Mouse (Mus musculus): ENCODE measurements around the gene Erbb4. TPM values are rescaled to one million over a fixed set of nuclear protein-coding genes. Genes with fewer than 3 reads are reported as not detected.

Erbb4 gene
- polyA plus RNA-seq, 1 experiment from 2014 or later = 1.3 TPM

DNA sequence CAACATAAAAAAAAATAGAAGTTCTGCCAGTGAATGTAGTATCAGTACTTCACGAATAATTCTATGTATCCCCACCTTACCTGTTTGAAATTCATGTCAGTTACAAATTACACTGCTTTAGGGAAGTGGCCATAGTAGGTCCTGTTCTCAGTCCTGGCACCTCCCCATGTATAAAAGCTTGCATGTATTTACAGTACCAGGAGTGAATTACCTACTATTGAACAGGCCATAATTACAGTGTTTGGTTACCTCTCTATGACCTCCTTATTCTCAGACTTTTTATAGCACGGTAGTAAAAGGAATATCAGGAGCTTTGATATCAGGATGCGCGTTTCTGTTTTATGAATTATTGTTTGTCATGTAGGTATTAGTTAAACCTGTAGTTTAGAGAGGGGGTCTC, 564.9 kb downstream of the Erbb4 start:
- Histone ChIP-seq H3K4me3 (ENCODE audit: low read depth, low read length) (no peak overlapping the region), H3K4me2 (ENCODE audit: low read depth, low read length) (no peak overlapping the region), H3K27me3 (ENCODE audit: control insufficient read depth, insufficient read depth, low read length) (no peaks in the 10 kb centered on the region), H3K36me3 (replicated peaks; ENCODE audit: control insufficient read depth, insufficient read depth, low read depth, low read length) (no peaks in the 10 kb centered on the region), H3K9me3 (replicated peaks; ENCODE audit: control insufficient read depth, low read length) (no peaks in the 10 kb centered on the region), H3K4me1 (ENCODE audit: control insufficient read depth, insufficient read depth, low read length) (no peaks in the 10 kb centered on the region), H3K27ac (replicated peaks; ENCODE audit: low read depth, low read length) (no peak overlapping the region), H3K9ac (replicated peaks; ENCODE audit: low read length) (no peak overlapping the region)
- no peak for ATAC-seq (replicated peaks; ENCODE audit: insufficient number of reproducible peaks, low FRiP score, low TSS enrichment, low read depth)
- DNase-seq (ENCODE audit: low spot score) = no peak
- 88% methylated on average over 4 of the region's 4 CpGs for WGBS

- H3K27me3 ChIP-seq (ENCODE audit: control insufficient read depth, insufficient read depth, low read length) = no peaks in the 10 kb centered on the region
- WGBS = 57% methylated on average over 2 of the region's 2 CpGs
- no peak overlapping the region for H3K4me3 ChIP-seq (ENCODE audit: low read depth, low read length)
- H3K36me3 ChIP-seq (replicated peaks; ENCODE audit: control insufficient read depth, insufficient read depth, low read depth, low read length) = no peaks in the 10 kb centered on the region
- H3K9me3 ChIP-seq (replicated peaks; ENCODE audit: control insufficient read depth, low read length) = no peaks in the 10 kb centered on the region
- H3K27ac ChIP-seq (replicated peaks; ENCODE audit: low read depth, low read length) = no peak overlapping the region
- no peak overlapping the region for H3K9ac ChIP-seq (replicated peaks; ENCODE audit: low read length)
- no peak overlapping the region for H3K4me2 ChIP-seq (ENCODE audit: low read depth, low read length)
- no peaks in the 10 kb centered on the region for H3K4me1 ChIP-seq (ENCODE audit: control insufficient read depth, insufficient read depth, low read length)
- DNase-seq (ENCODE audit: low spot score) = no peak
- no peak for ATAC-seq (replicated peaks; ENCODE audit: insufficient number of reproducible peaks, low FRiP score, low TSS enrichment, low read depth)
These were observed 590.0 kb downstream of the Erbb4 start for GRCm38 (mm10) chr1:68517820-68518219.

- H3K27ac ChIP-seq (replicated peaks; ENCODE audit: low read depth, low read length) = no peak overlapping the region
- ATAC-seq (replicated peaks; ENCODE audit: insufficient number of reproducible peaks, low FRiP score, low TSS enrichment, low read depth) (no peak), DNase-seq (ENCODE audit: low spot score) (no peak)
- no peak overlapping the region for H3K4me3 ChIP-seq (ENCODE audit: low read depth, low read length)
- no peaks in the 10 kb centered on the region for H3K9me3 ChIP-seq (replicated peaks; ENCODE audit: control insufficient read depth, low read length)
- H3K4me2 ChIP-seq (ENCODE audit: low read depth, low read length) = no peak overlapping the region
- no peaks in the 10 kb centered on the region for H3K4me1 ChIP-seq (ENCODE audit: control insufficient read depth, insufficient read depth, low read length)
- 92% methylated on average over 1 of the region's 1 CpGs for WGBS
- no peaks in the 10 kb centered on the region for H3K27me3 ChIP-seq (ENCODE audit: control insufficient read depth, insufficient read depth, low read length)
- no peaks in the 10 kb centered on the region for H3K36me3 ChIP-seq (replicated peaks; ENCODE audit: control insufficient read depth, insufficient read depth, low read depth, low read length)
- H3K9ac ChIP-seq (replicated peaks; ENCODE audit: low read length) = no peak overlapping the region
These were observed 604.0 kb downstream of the Erbb4 start for GRCm38 (mm10) chr1:68503873-68504272.

DNA sequence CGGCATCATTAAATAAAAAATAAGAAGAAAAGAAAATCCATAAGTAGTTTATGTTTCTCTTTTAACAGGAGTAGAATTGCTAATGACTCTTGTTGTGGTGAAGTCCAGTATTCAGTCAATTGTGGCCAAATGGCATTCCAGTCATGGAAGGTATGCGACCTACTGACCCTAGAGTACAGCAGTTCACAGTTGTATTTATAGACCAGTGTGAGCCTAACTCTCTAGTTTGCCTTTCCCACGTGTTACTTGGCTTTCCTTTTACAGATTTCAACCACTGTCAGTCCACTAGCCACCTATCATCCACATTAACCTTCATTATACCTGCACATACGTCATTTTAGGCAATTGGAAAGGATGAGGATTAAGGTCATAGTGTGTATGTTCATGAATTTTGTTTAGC, 606.3 kb downstream of the Erbb4 start:
- 24% methylated on average over 4 of the region's 4 CpGs for WGBS
- DNase-seq (ENCODE audit: low spot score) (peak; percentile 10), ATAC-seq (replicated peaks; ENCODE audit: insufficient number of reproducible peaks, low FRiP score, low TSS enrichment, low read depth) (no peak)
- H3K27me3 ChIP-seq (ENCODE audit: control insufficient read depth, insufficient read depth, low read length) = no peaks in the 10 kb centered on the region
- no peak overlapping the region for H3K4me3 ChIP-seq (ENCODE audit: low read depth, low read length)
- H3K9ac ChIP-seq (replicated peaks; ENCODE audit: low read length) = no peak overlapping the region
- H3K9me3 ChIP-seq (replicated peaks; ENCODE audit: control insufficient read depth, low read length) = no peaks in the 10 kb centered on the region
- H3K4me1 ChIP-seq (ENCODE audit: control insufficient read depth, insufficient read depth, low read length) = no peaks in the 10 kb centered on the region
- no peaks in the 10 kb centered on the region for H3K36me3 ChIP-seq (replicated peaks; ENCODE audit: control insufficient read depth, insufficient read depth, low read depth, low read length)
- no peak overlapping the region for H3K4me2 ChIP-seq (ENCODE audit: low read depth, low read length)
- H3K27ac ChIP-seq (replicated peaks; ENCODE audit: low read depth, low read length) = no peak overlapping the region

- ATAC-seq (replicated peaks; ENCODE audit: insufficient number of reproducible peaks, low FRiP score, low TSS enrichment, low read depth) (no peak), DNase-seq (ENCODE audit: low spot score) (no peak)
- Histone ChIP-seq H3K36me3 (replicated peaks; ENCODE audit: control insufficient read depth, insufficient read depth, low read depth, low read length) (no peaks in the 10 kb centered on the region), H3K9me3 (replicated peaks; ENCODE audit: control insufficient read depth, low read length) (no peaks in the 10 kb centered on the region), H3K27ac (replicated peaks; ENCODE audit: low read depth, low read length) (no peak overlapping the region), H3K9ac (replicated peaks; ENCODE audit: low read length) (no peak overlapping the region), H3K27me3 (ENCODE audit: control insufficient read depth, insufficient read depth, low read length) (no peaks in the 10 kb centered on the region), H3K4me2 (ENCODE audit: low read depth, low read length) (no peak overlapping the region), H3K4me3 (ENCODE audit: low read depth, low read length) (no peak overlapping the region), H3K4me1 (ENCODE audit: control insufficient read depth, insufficient read depth, low read length) (no peaks in the 10 kb centered on the region)
These were observed 641.4 kb downstream of the Erbb4 start for GRCm38 (mm10) chr1:68466390-68466960.

GRCm38 (mm10) chr1:68451274-68451673, 656.6 kb downstream of the Erbb4 start:
- H3K9ac ChIP-seq (replicated peaks; ENCODE audit: low read length) = no peak overlapping the region

DNA sequence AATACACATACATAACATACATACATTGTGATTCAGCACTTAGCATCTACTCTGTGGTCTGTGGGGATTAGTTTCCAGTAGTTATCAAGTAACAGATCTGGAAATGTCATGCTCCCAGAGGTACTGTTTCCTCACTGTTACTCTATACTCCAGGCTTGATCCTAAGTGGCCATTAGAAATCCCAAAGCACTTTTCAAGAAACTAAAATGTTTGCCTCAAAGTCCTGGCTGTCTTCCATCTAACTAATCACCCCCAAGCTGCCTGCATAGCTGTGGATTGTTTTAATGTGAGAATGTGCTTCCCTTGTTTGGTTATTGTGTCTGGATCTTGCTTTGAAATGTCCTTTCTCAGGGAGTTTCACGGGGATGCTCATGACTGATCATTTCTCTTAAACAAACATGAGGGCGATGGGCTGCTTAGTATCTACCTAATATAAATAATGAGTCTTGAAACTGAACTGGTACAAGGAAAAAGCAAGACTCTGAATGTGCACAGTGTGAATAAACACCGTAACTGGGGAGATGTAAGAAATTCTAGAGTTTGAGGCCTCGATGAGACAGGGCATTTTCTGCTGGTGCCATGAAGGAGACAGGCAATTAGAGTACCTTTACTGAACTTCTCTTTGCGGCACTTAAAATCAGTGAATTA, 683.4 kb downstream of the Erbb4 start:
- no peak overlapping the region for H3K4me2 ChIP-seq (ENCODE audit: low read depth, low read length)
- WGBS = 66% methylated on average over 5 of the region's 5 CpGs
- no peaks in the 10 kb centered on the region for H3K4me1 ChIP-seq (ENCODE audit: control insufficient read depth, insufficient read depth, low read length)
- H3K27me3 ChIP-seq (ENCODE audit: control insufficient read depth, insufficient read depth, low read length) = no peaks in the 10 kb centered on the region
- ATAC-seq (replicated peaks; ENCODE audit: insufficient number of reproducible peaks, low FRiP score, low TSS enrichment, low read depth) = no peak; the same call in 1 of the 2 replicates
- peak; percentile 7 for DNase-seq (ENCODE audit: low spot score)
- H3K27ac ChIP-seq (replicated peaks; ENCODE audit: low read depth, low read length) = no peak overlapping the region
- H3K4me3 ChIP-seq (ENCODE audit: low read depth, low read length) = no peak overlapping the region
- H3K9ac ChIP-seq (replicated peaks; ENCODE audit: low read length) = no peak overlapping the region
- H3K9me3 ChIP-seq (replicated peaks; ENCODE audit: control insufficient read depth, low read length) = no peaks in the 10 kb centered on the region
- no peaks in the 10 kb centered on the region for H3K36me3 ChIP-seq (replicated peaks; ENCODE audit: control insufficient read depth, insufficient read depth, low read depth, low read length)

More at GRCm38 (mm10) chr1:68451274-68451673, 656.6 kb downstream of the Erbb4 start:
- WGBS = 86% methylated on average over 1 of the region's 1 CpGs
- no peaks in the 10 kb centered on the region for H3K9me3 ChIP-seq (replicated peaks; ENCODE audit: control insufficient read depth, low read length)
- H3K27me3 ChIP-seq (ENCODE audit: control insufficient read depth, insufficient read depth, low read length) = no peaks in the 10 kb centered on the region
- no peak overlapping the region for H3K4me2 ChIP-seq (ENCODE audit: low read depth, low read length)
- no peak overlapping the region for H3K27ac ChIP-seq (replicated peaks; ENCODE audit: low read depth, low read length)
- H3K36me3 ChIP-seq (replicated peaks; ENCODE audit: control insufficient read depth, insufficient read depth, low read depth, low read length) = no peaks in the 10 kb centered on the region
- DNase-seq (ENCODE audit: low spot score) (no peak), ATAC-seq (replicated peaks; ENCODE audit: insufficient number of reproducible peaks, low FRiP score, low TSS enrichment, low read depth) (no peak)
- H3K4me3 ChIP-seq (ENCODE audit: low read depth, low read length) = no peak overlapping the region
- H3K4me1 ChIP-seq (ENCODE audit: control insufficient read depth, insufficient read depth, low read length) = no peaks in the 10 kb centered on the region

GRCm38 (mm10) chr1:68401204-68401603, 706.7 kb downstream of the Erbb4 start:
- Histone ChIP-seq H3K9me3 (replicated peaks; ENCODE audit: control insufficient read depth, low read length) (no peaks in the 10 kb centered on the region), H3K36me3 (replicated peaks; ENCODE audit: control insufficient read depth, insufficient read depth, low read depth, low read length) (no peaks in the 10 kb centered on the region), H3K4me3 (ENCODE audit: low read depth, low read length) (no peak overlapping the region), H3K4me1 (ENCODE audit: control insufficient read depth, insufficient read depth, low read length) (no peaks in the 10 kb centered on the region), H3K4me2 (ENCODE audit: low read depth, low read length) (no peak overlapping the region), H3K9ac (replicated peaks; ENCODE audit: low read length) (no peak overlapping the region), H3K27ac (replicated peaks; ENCODE audit: low read depth, low read length) (no peak overlapping the region), H3K27me3 (ENCODE audit: control insufficient read depth, insufficient read depth, low read length) (no peaks in the 10 kb centered on the region)
- DNase-seq (ENCODE audit: low spot score) (no peak), ATAC-seq (replicated peaks; ENCODE audit: insufficient number of reproducible peaks, low FRiP score, low TSS enrichment, low read depth) (no peak)
- WGBS = 52% methylated on average over 4 of the region's 4 CpGs
